Mouse (Mus musculus): ENCODE data around the gene Dnajb14. TPM values are rescaled to one million over a fixed set of nuclear protein-coding genes. Genes with fewer than 3 reads are reported as not detected.

The Dnajb14 gene
- polyA plus RNA-seq, 1 experiment from 2014 or later, result 11.1 TPM

GRCm38 (mm10) chr3:137918172-137918931, 50.9 kb downstream of the Dnajb14 start, which contains the start of gene Lamtor3:
Gene Lamtor3, plus strand, starts transcription at chr3:137918506.
- Histone ChIP-seq H3K4me2 (replicated peaks; ENCODE audit: low read depth) (peak within 1 kb of the TSS; percentile 67), H3K9me3 (ENCODE audit: control insufficient read depth) (no peaks in the 10 kb centered on the region), H3K27ac (ENCODE audit: low read depth, low read length) (peak within 1 kb of the TSS; percentile 96), H3K27me3 (replicated peaks; ENCODE audit: control insufficient read depth, insufficient read depth, low read length) (no peaks in the 10 kb centered on the region), H3K9ac (ENCODE audit: low read depth, low read length) (peak within 1 kb of the TSS; percentile 70), H3K36me3 (ENCODE audit: control insufficient read depth, insufficient read depth) (peaks cover 13% of the 10 kb centered on the region; the same call in 1 of the 2 replicates), H3K4me1 (replicated peaks; ENCODE audit: control insufficient read depth, insufficient read depth, low read length) (peaks cover 3% of the 10 kb centered on the region; the same call in 1 of the 2 replicates), H3K4me3 (ENCODE audit: low read depth, low read length) (peak within 1 kb of the TSS; percentile 65)
- ATAC-seq, result peak; percentile 93
- TF ChIP-seq CTCF (IDR thresholded peaks at IDR 0.05; ENCODE audit: low read depth), result peak; percentile 32; the same call in 1 of the 2 replicates
- under 1% methylated on average over 47 of the region's 47 CpGs for WGBS

- WGBS, result 10% methylated on average over 6 of the region's 6 CpGs
- TF ChIP-seq CTCF (IDR thresholded peaks at IDR 0.05; ENCODE audit: low read depth), result no peak
- no peaks in the 10 kb centered on the region for H3K27me3 ChIP-seq (replicated peaks; ENCODE audit: control insufficient read depth, insufficient read depth, low read length)
- no peaks in the 10 kb centered on the region for H3K9me3 ChIP-seq (ENCODE audit: control insufficient read depth)
- peak; percentile 41 for ATAC-seq
- peak overlapping the region; percentile 67 for H3K4me2 ChIP-seq (replicated peaks; ENCODE audit: low read depth)
- peaks cover 17% of the 10 kb centered on the region for H3K36me3 ChIP-seq (ENCODE audit: control insufficient read depth, insufficient read depth)
- H3K4me3 ChIP-seq (ENCODE audit: low read depth, low read length), result peak overlapping the region; percentile 65
- H3K4me1 ChIP-seq (replicated peaks; ENCODE audit: control insufficient read depth, insufficient read depth, low read length), result peaks cover 3% of the 10 kb centered on the region; the same call in 1 of the 2 replicates
- H3K9ac ChIP-seq (ENCODE audit: low read depth, low read length), result peak overlapping the region; percentile 70
- H3K27ac ChIP-seq (ENCODE audit: low read depth, low read length), result peak overlapping the region; percentile 96
Measured at GRCm38 (mm10) chr3:137918932-137919311, 51.4 kb downstream of the Dnajb14 start.

GRCm38 (mm10) chr3:137919398-137919797, 51.9 kb downstream of the Dnajb14 start:
- peaks cover 3% of the 10 kb centered on the region; the same call in 1 of the 2 replicates for H3K4me1 ChIP-seq (replicated peaks; ENCODE audit: control insufficient read depth, insufficient read depth, low read length)
- no peaks in the 10 kb centered on the region for H3K9me3 ChIP-seq (ENCODE audit: control insufficient read depth)
- ATAC-seq, result no peak
- TF ChIP-seq CTCF (IDR thresholded peaks at IDR 0.05; ENCODE audit: low read depth), result no peak
- H3K36me3 ChIP-seq (ENCODE audit: control insufficient read depth, insufficient read depth), result peaks cover 19% of the 10 kb centered on the region
- WGBS, result 85% methylated on average over 7 of the region's 7 CpGs
- no peaks in the 10 kb centered on the region for H3K27me3 ChIP-seq (replicated peaks; ENCODE audit: control insufficient read depth, insufficient read depth, low read length)
- no peak overlapping the region for H3K27ac ChIP-seq (ENCODE audit: low read depth, low read length)
- H3K4me3 ChIP-seq (ENCODE audit: low read depth, low read length), result peak overlapping the region; percentile 65
- H3K4me2 ChIP-seq (replicated peaks; ENCODE audit: low read depth), result peak overlapping the region; percentile 67
- H3K9ac ChIP-seq (ENCODE audit: low read depth, low read length), result peak overlapping the region; percentile 70

- H3K4me1 ChIP-seq (replicated peaks; ENCODE audit: control insufficient read depth, insufficient read depth, low read length), result peaks cover 3% of the 10 kb centered on the region; the same call in 1 of the 2 replicates
- no peaks in the 10 kb centered on the region for H3K9me3 ChIP-seq (ENCODE audit: control insufficient read depth)
- H3K27me3 ChIP-seq (replicated peaks; ENCODE audit: control insufficient read depth, insufficient read depth, low read length), result no peaks in the 10 kb centered on the region
- TF ChIP-seq CTCF (IDR thresholded peaks at IDR 0.05; ENCODE audit: low read depth), result no peak
- H3K4me2 ChIP-seq (replicated peaks; ENCODE audit: low read depth), result no peak overlapping the region
- H3K9ac ChIP-seq (ENCODE audit: low read depth, low read length), result no peak overlapping the region
- no peak overlapping the region for H3K27ac ChIP-seq (ENCODE audit: low read depth, low read length)
- peaks cover 21% of the 10 kb centered on the region for H3K36me3 ChIP-seq (ENCODE audit: control insufficient read depth, insufficient read depth)
- 88% methylated on average over 4 of the region's 4 CpGs for WGBS
- H3K4me3 ChIP-seq (ENCODE audit: low read depth, low read length), result no peak overlapping the region
- no peak for ATAC-seq
Measured at GRCm38 (mm10) chr3:137920594-137920993, 53.1 kb downstream of the Dnajb14 start.

- H3K4me2 ChIP-seq (replicated peaks; ENCODE audit: low read depth), result no peak overlapping the region
- no peaks in the 10 kb centered on the region for H3K9me3 ChIP-seq (ENCODE audit: control insufficient read depth)
- peaks cover 56% of the 10 kb centered on the region for H3K36me3 ChIP-seq (ENCODE audit: control insufficient read depth, insufficient read depth)
- no peaks in the 10 kb centered on the region for H3K27me3 ChIP-seq (replicated peaks; ENCODE audit: control insufficient read depth, insufficient read depth, low read length)
- no peak overlapping the region for H3K9ac ChIP-seq (ENCODE audit: low read depth, low read length)
- 86% methylated on average over 4 of the region's 4 CpGs for WGBS
- peak; percentile 27; the same call in 1 of the 2 replicates for TF ChIP-seq CTCF (IDR thresholded peaks at IDR 0.05; ENCODE audit: low read depth)
- no peak overlapping the region for H3K27ac ChIP-seq (ENCODE audit: low read depth, low read length)
- ATAC-seq, result no peak
- H3K4me1 ChIP-seq (replicated peaks; ENCODE audit: control insufficient read depth, insufficient read depth, low read length), result no peaks in the 10 kb centered on the region
- H3K4me3 ChIP-seq (ENCODE audit: low read depth, low read length), result no peak overlapping the region
Measured at GRCm38 (mm10) chr3:137927010-137927409, 59.5 kb downstream of the Dnajb14 start.

GRCm38 (mm10) chr3:137929940-137930339, 62.5 kb downstream of the Dnajb14 start:
- WGBS, result 84% methylated on average over 3 of the region's 3 CpGs
- Histone ChIP-seq H3K4me3 (ENCODE audit: low read depth, low read length) (no peak overlapping the region), H3K27ac (ENCODE audit: low read depth, low read length) (0 out of 2 replicates have a peak overlapping the region, but pooled peaks have one; percentile 35), H3K4me2 (replicated peaks; ENCODE audit: low read depth) (no peak overlapping the region), H3K27me3 (replicated peaks; ENCODE audit: control insufficient read depth, insufficient read depth, low read length) (no peaks in the 10 kb centered on the region), H3K9me3 (ENCODE audit: control insufficient read depth) (no peaks in the 10 kb centered on the region), H3K36me3 (ENCODE audit: control insufficient read depth, insufficient read depth) (peaks cover 51% of the 10 kb centered on the region), H3K9ac (ENCODE audit: low read depth, low read length) (no peak overlapping the region), H3K4me1 (replicated peaks; ENCODE audit: control insufficient read depth, insufficient read depth, low read length) (no peaks in the 10 kb centered on the region)
- ATAC-seq, result no peak
- TF ChIP-seq CTCF (IDR thresholded peaks at IDR 0.05; ENCODE audit: low read depth), result no peak
